Mouse (Mus musculus) C2C12 (cell line): ENCODE results near the gene Nufip1. TPM values are rescaled to one million over a fixed set of nuclear protein-coding genes. Genes with fewer than 3 reads are reported as not detected.

Source experiments
- H3K27me3 ChIP-seq: one replicate; pipeline ENCODE4 v1.6.1; 2011; ENCODE audit not compliant: control insufficient read depth, insufficient read depth, insufficient read length
- H3K36me3 ChIP-seq: one replicate; pipeline ENCODE4 v1.6.1; 2011; ENCODE audit not compliant: control insufficient read depth, insufficient read depth
- H3K4me3 ChIP-seq: one replicate; pipeline ENCODE4 v1.5.1; 2011; ENCODE audit warnings: mild to moderate bottlenecking, control low read depth; ENCODE audit not compliant: poor library complexity, insufficient read depth, severe bottlenecking
- H3K79me2 ChIP-seq: one replicate; pipeline ENCODE4 v1.6.1; 2011; ENCODE audit not compliant: control insufficient read depth, insufficient read depth
- H3K79me3 ChIP-seq: one replicate; pipeline ENCODE4 v1.6.1; 2011; ENCODE audit warnings: low read depth, control low read depth
- H3ac ChIP-seq: one replicate; pipeline ENCODE3; 2011; ENCODE audit warnings: low read depth; ENCODE audit not compliant: control insufficient read depth, insufficient read length
- CEBPB ChIP-seq: IDR thresholded peaks from one replicate; pipeline ENCODE4 v1.6.1; 2011; ENCODE audit warnings: low read depth, mild to moderate bottlenecking, control low read depth, moderate library complexity
- CTCF ChIP-seq: IDR thresholded peaks from one replicate; pipeline ENCODE4 v1.5.1; 2011; ENCODE audit not compliant: control insufficient read depth, insufficient read depth, insufficient read length
- FOSL1 ChIP-seq: IDR thresholded peaks from one replicate; pipeline ENCODE4 v1.8.0; 2011; ENCODE audit warnings: mild to moderate bottlenecking, low read length; ENCODE audit not compliant: poor library complexity, insufficient read depth, severe bottlenecking
- MAX ChIP-seq: IDR thresholded peaks from one replicate; pipeline ENCODE4 v1.6.1; 2011; ENCODE audit warnings: mild to moderate bottlenecking, control low read depth
- MYOD1 ChIP-seq: IDR thresholded peaks from one replicate; pipeline ENCODE4 v1.6.1; 2011; ENCODE audit warnings: low read depth; ENCODE audit not compliant: control insufficient read depth, insufficient read length
- MYOG ChIP-seq: IDR thresholded peaks from one replicate; pipeline ENCODE4 v1.6.1; 2011; ENCODE audit not compliant: control insufficient read depth, insufficient read length; ENCODE audit errors: extremely low read depth
- USF1 ChIP-seq: IDR thresholded peaks from one replicate; pipeline ENCODE4 v1.6.1; 2011; ENCODE audit warnings: low read depth, mild to moderate bottlenecking, control low read depth, moderate library complexity
- polyA plus RNA-seq: library from polyadenylated mRNA; unstranded; fragments of >200 nt; fragmentation: generic; extraction: Trizol; gene quantifications from one replicate; pipeline ENCODE4 v1.2.1, GENCODE M21; 2012; ENCODE audit warnings: missing spikeins

Nufip1 gene
- polyA plus RNA-seq, 1 experiment: 8.1 TPM

- TF ChIP-seq USF1 (no peak), FOSL1 (no peak), CEBPB (no peak), CTCF (no peak), MYOG (no peak), MAX (no peak), MYOD1 (no peak)
- Histone ChIP-seq H3ac (no peak overlapping the region), H3K79me2 (no peaks in the 10 kb centered on the region), H3K36me3 (no peaks in the 10 kb centered on the region), H3K27me3 (no peaks in the 10 kb centered on the region), H3K4me3 (no peak overlapping the region), H3K79me3 (no peaks in the 10 kb centered on the region)
These were observed 34.6 kb downstream of the Nufip1 start for GRCm38 (mm10) chr14:76145248-76145647.

- Histone ChIP-seq H3K79me3 (no peaks in the 10 kb centered on the region), H3K79me2 (no peaks in the 10 kb centered on the region), H3ac (no peak overlapping the region), H3K36me3 (no peaks in the 10 kb centered on the region), H3K27me3 (no peaks in the 10 kb centered on the region), H3K4me3 (no peak overlapping the region)
- no peak for TF ChIP-seq MAX
- no peak for TF ChIP-seq MYOD1
- no peak for TF ChIP-seq CEBPB
- no peak for TF ChIP-seq MYOG
These were observed 35.2 kb downstream of the Nufip1 start for GRCm38 (mm10) chr14:76145868-76146267.

- Histone ChIP-seq H3K79me3 (no peaks in the 10 kb centered on the region), H3K27me3 (no peaks in the 10 kb centered on the region), H3K36me3 (no peaks in the 10 kb centered on the region), H3K79me2 (no peaks in the 10 kb centered on the region), H3ac (no peak overlapping the region), H3K4me3 (no peak overlapping the region)
- TF ChIP-seq MYOG: no peak
- TF ChIP-seq MYOD1: no peak
- TF ChIP-seq CTCF: no peak
- peak; percentile 70 for TF ChIP-seq USF1
These were observed 36.4 kb downstream of the Nufip1 start for GRCm38 (mm10) chr14:76147061-76147460.

- Histone ChIP-seq H3K36me3 (no peaks in the 10 kb centered on the region), H3K79me2 (no peaks in the 10 kb centered on the region), H3ac (no peak overlapping the region), H3K79me3 (no peaks in the 10 kb centered on the region), H3K4me3 (no peak overlapping the region), H3K27me3 (no peaks in the 10 kb centered on the region)
- TF ChIP-seq USF1 (no peak), CTCF (no peak), CEBPB (no peak), MAX (no peak), FOSL1 (no peak), MYOG (no peak), MYOD1 (no peak)
These were observed 37.6 kb downstream of the Nufip1 start for GRCm38 (mm10) chr14:76148294-76148693.

GRCm38 (mm10) chr14:76149531-76150179, 39.0 kb downstream of the Nufip1 start:
- Histone ChIP-seq H3K79me3 (no peaks in the 10 kb centered on the region), H3K36me3 (no peaks in the 10 kb centered on the region), H3K27me3 (no peaks in the 10 kb centered on the region), H3K4me3 (no peak overlapping the region), H3K79me2 (no peaks in the 10 kb centered on the region), H3ac (no peak overlapping the region)
- TF ChIP-seq CTCF (no peak), CEBPB (peak; percentile 19)

GRCm38 (mm10) chr14:76150499-76150898, 39.8 kb downstream of the Nufip1 start:
- Histone ChIP-seq H3K79me3 (no peaks in the 10 kb centered on the region), H3K79me2 (no peaks in the 10 kb centered on the region), H3K36me3 (no peaks in the 10 kb centered on the region), H3ac (no peak overlapping the region), H3K4me3 (no peak overlapping the region), H3K27me3 (no peaks in the 10 kb centered on the region)
- no peak for TF ChIP-seq MYOD1
- TF ChIP-seq MYOG: no peak
- no peak for TF ChIP-seq FOSL1
- TF ChIP-seq MAX: no peak
- TF ChIP-seq CEBPB: no peak
- no peak for TF ChIP-seq USF1
- TF ChIP-seq CTCF: no peak
